7 mouse cellular contexts compared by ENCODE assay signal in the genomic region with DNA sequence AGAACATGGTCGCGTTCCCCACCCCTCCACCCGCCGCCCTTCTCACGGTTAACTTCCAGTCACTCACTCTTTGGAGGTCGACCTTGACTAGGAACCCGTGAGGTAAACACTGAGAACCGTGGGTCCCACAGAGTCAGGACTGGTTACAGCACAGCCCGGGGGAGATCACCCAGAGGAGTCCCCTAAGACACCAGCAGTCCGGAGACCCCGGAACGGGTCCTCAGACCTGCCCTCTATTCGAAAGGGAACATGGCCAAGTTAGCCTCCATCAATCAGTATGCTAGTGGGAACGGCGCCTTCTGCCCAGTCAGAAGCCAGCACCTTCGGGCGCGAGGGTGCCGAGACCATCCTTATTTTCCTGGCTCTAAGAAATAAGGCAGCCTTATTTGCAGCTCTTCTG. TPM values are rescaled to one million over a fixed set of nuclear protein-coding genes. Genes with fewer than 3 reads are reported as not detected.
A peak's percentile ranks its signal among the peaks of the same experiment; 100 is the strongest.
DNase-seq lines count a peak whose midpoint lies in the region; ATAC-seq lines count a peak whose summit lies in the region.

No protein-coding gene starts in this region.

- no peaks in the 10 kb centered on the region for H3K27me3 ChIP-seq in lung, embryonic 16.5 days (ENCODE audit: control insufficient read depth, insufficient read depth, low read depth, low read length)
- no peaks in the 10 kb centered on the region for H3K27me3 ChIP-seq in erythroblast, embryonic 14.5 days (ENCODE audit: control insufficient read depth)
- no peaks in the 10 kb centered on the region; the same call in 1 of the 2 replicates for H3K27me3 ChIP-seq in limb, embryonic 11.5 days (ENCODE audit: control insufficient read depth, insufficient read depth, low read length)
- no peaks in the 10 kb centered on the region for H3K27me3 ChIP-seq in stomach, embryonic 14.5 days (ENCODE audit: control insufficient read depth, insufficient read depth, low read length)

- H3K4me3 ChIP-seq in lung, embryonic 16.5 days (ENCODE audit: low read length): peak overlapping the region; percentile 91
- peak overlapping the region; percentile 89 for H3K4me3 ChIP-seq in erythroblast, embryonic 14.5 days (replicated peaks)
- H3K4me3 ChIP-seq in limb, embryonic 11.5 days (ENCODE audit: low read depth, low read length): peak overlapping the region; percentile 70
- H3K4me3 ChIP-seq in stomach, embryonic 14.5 days (ENCODE audit: low read depth, low read length): peak overlapping the region; percentile 60

- peaks cover 13% of the 10 kb centered on the region for H3K4me1 ChIP-seq in lung, embryonic 16.5 days (replicated peaks; ENCODE audit: control insufficient read depth, insufficient read depth, low read length)
- peaks cover 33% of the 10 kb centered on the region for H3K4me1 ChIP-seq in erythroblast, embryonic 14.5 days (ENCODE audit: control insufficient read depth)
- H3K4me1 ChIP-seq in limb, embryonic 11.5 days (ENCODE audit: control insufficient read depth, insufficient read depth, low read length): peaks cover 6% of the 10 kb centered on the region; the same call in 1 of the 2 replicates
- peaks cover 3% of the 10 kb centered on the region; the same call in 1 of the 2 replicates for H3K4me1 ChIP-seq in stomach, embryonic 14.5 days (ENCODE audit: control insufficient read depth, insufficient read depth, low read length)

- peak overlapping the region; percentile 96 for H3K9ac ChIP-seq in lung, embryonic 16.5 days (ENCODE audit: low read length)
- peak overlapping the region; percentile 76 for H3K9ac ChIP-seq in limb, embryonic 11.5 days (ENCODE audit: low read length)
- peak overlapping the region; percentile 60 for H3K9ac ChIP-seq in stomach, embryonic 14.5 days (replicated peaks; ENCODE audit: low read depth, low read length)

- H3K9me3 ChIP-seq in lung, embryonic 16.5 days (ENCODE audit: control insufficient read depth, low read length): no peaks in the 10 kb centered on the region
- H3K9me3 ChIP-seq in erythroblast, embryonic 14.5 days (ENCODE audit: control insufficient read depth, low read length): no peaks in the 10 kb centered on the region
- H3K9me3 ChIP-seq in limb, embryonic 11.5 days (ENCODE audit: control insufficient read depth, low read length): no peaks in the 10 kb centered on the region
- H3K9me3 ChIP-seq in stomach, embryonic 14.5 days (ENCODE audit: control insufficient read depth, low read depth, low read length): no peaks in the 10 kb centered on the region

- peaks cover 21% of the 10 kb centered on the region for H3K36me3 ChIP-seq in lung, embryonic 16.5 days (ENCODE audit: control insufficient read depth, insufficient read depth, low read length)
- peaks cover 50% of the 10 kb centered on the region for H3K36me3 ChIP-seq in erythroblast, embryonic 14.5 days (ENCODE audit: control insufficient read depth)
- peaks cover 3% of the 10 kb centered on the region; the same call in 1 of the 2 replicates for H3K36me3 ChIP-seq in limb, embryonic 11.5 days (ENCODE audit: control insufficient read depth, insufficient read depth, low read length)
- peaks cover 19% of the 10 kb centered on the region for H3K36me3 ChIP-seq in stomach, embryonic 14.5 days (ENCODE audit: control insufficient read depth, insufficient read depth, low read length)

- under 1% methylated on average over 19 of the region's 19 CpGs for WGBS in lung, embryonic 16.5 days
- WGBS in limb, embryonic 11.5 days: under 1% methylated on average over 19 of the region's 19 CpGs
- WGBS in stomach, embryonic 14.5 days: under 1% methylated on average over 19 of the region's 19 CpGs

- ATAC-seq in lung, embryonic 16.5 days (ENCODE audit: low read depth): 0 out of 2 replicates have a peak, but pooled peaks have one; percentile 0
- ATAC-seq in limb, embryonic 11.5 days (ENCODE audit: insufficient number of reproducible peaks, low FRiP score, low TSS enrichment, low read depth): no peak
- ATAC-seq in stomach, embryonic 14.5 days (ENCODE audit: insufficient number of reproducible peaks, insufficient read depth, low FRiP score, low read depth): no peak
- no peak for ATAC-seq in erythroid progenitor cell, adult 5-6 weeks (replicated peaks; ENCODE audit: low FRiP score, poor library complexity, severe bottlenecking)

- no peak for DNase-seq in lung, postnatal 4 days
- DNase-seq in limb, embryonic 11.5 days (ENCODE audit: low spot score): no peak
- DNase-seq in MN1 (ENCODE audit: low spot score): no peak

- peak overlapping the region; percentile 99 for H3K27ac ChIP-seq in lung, embryonic 16.5 days (ENCODE audit: low read length)
- peak overlapping the region; percentile 83; the same call in 1 of the 2 replicates for H3K27ac ChIP-seq in limb, embryonic 11.5 days (replicated peaks; ENCODE audit: low read depth, low read length)
- peak overlapping the region; percentile 93 for H3K27ac ChIP-seq in stomach, embryonic 14.5 days (ENCODE audit: low read length)

- peak overlapping the region; percentile 88 for H3K4me2 ChIP-seq in lung, embryonic 16.5 days (ENCODE audit: low read depth, low read length)
- peak overlapping the region; percentile 80 for H3K4me2 ChIP-seq in limb, embryonic 11.5 days (ENCODE audit: low read depth, severe bottlenecking)
- H3K4me2 ChIP-seq in stomach, embryonic 14.5 days (replicated peaks; ENCODE audit: low read depth, low read length): peak overlapping the region; percentile 67

RNA-seq across cellular contexts. Expression of a gene that starts 1.1 kb away (rescaled TPM):
- 248 and 262 TPM in 2 replicates for polyA plus RNA-seq in lung, embryonic 16.5 days (2015; fragmentation: Nextera tagmentation; extraction: Ambion mirVana)
- 6.5 and 6.8 TPM in 2 replicates for polyA plus RNA-seq in erythroblast, embryonic 14.5 days (2012)
- 196 and 201 TPM in 2 replicates for polyA plus RNA-seq in limb, embryonic 11.5 days (2014; fragmentation: Nextera tagmentation; extraction: Ambion mirVana)
- polyA plus RNA-seq in stomach, embryonic 14.5 days (2014; fragmentation: Nextera tagmentation; extraction: Ambion mirVana): 232 and 245 TPM in 2 replicates
- total RNA-seq in erythroid progenitor cell, adult 5-6 weeks (2015; ENCODE audit: low replicate concordance): 203 and 210 TPM in 2 replicates
- 79.8 and 101 TPM in 2 replicates for total RNA-seq in erythroid progenitor cell, adult 5-6 weeks (2017; ENCODE audit: low replicate concordance)

RNA-seq across cellular contexts. Expression of a gene that starts 16.4 kb away (rescaled TPM):
- 4.0 and 5.2 TPM in 2 replicates for polyA plus RNA-seq in lung, embryonic 16.5 days (2015; fragmentation: Nextera tagmentation; extraction: Ambion mirVana)
- polyA plus RNA-seq in erythroblast, embryonic 14.5 days (2012): 0.04 and 0.05 TPM in 2 replicates
- 3.9 and 4.2 TPM in 2 replicates for polyA plus RNA-seq in limb, embryonic 11.5 days (2014; fragmentation: Nextera tagmentation; extraction: Ambion mirVana)
- 9.3 and 9.6 TPM in 2 replicates for polyA plus RNA-seq in stomach, embryonic 14.5 days (2014; fragmentation: Nextera tagmentation; extraction: Ambion mirVana)
- total RNA-seq in erythroid progenitor cell, adult 5-6 weeks (2015; ENCODE audit: low replicate concordance): 3.2 and 4.6 TPM in 2 replicates
- 1.7 TPM in 1 of 2 replicates, not detected in the other for total RNA-seq in erythroid progenitor cell, adult 5-6 weeks (2017; ENCODE audit: low replicate concordance)

RNA-seq across cellular contexts. Expression of a gene that starts 20.5 kb away (rescaled TPM):
- 20.5 and 22.1 TPM in 2 replicates for polyA plus RNA-seq in lung, embryonic 16.5 days (2015; fragmentation: Nextera tagmentation; extraction: Ambion mirVana)
- polyA plus RNA-seq in erythroblast, embryonic 14.5 days (2012): 0.27 and 0.44 TPM in 2 replicates
- polyA plus RNA-seq in limb, embryonic 11.5 days (2014; fragmentation: Nextera tagmentation; extraction: Ambion mirVana): 4.7 and 5.4 TPM in 2 replicates
- 33.3 and 36.8 TPM in 2 replicates for polyA plus RNA-seq in stomach, embryonic 14.5 days (2014; fragmentation: Nextera tagmentation; extraction: Ambion mirVana)
- total RNA-seq in erythroid progenitor cell, adult 5-6 weeks (2015; ENCODE audit: low replicate concordance): 3.6 TPM in 1 of 2 replicates, not detected in the other
- 2.6 TPM in 1 of 2 replicates, not detected in the other for total RNA-seq in erythroid progenitor cell, adult 5-6 weeks (2017; ENCODE audit: low replicate concordance)

RNA-seq across cellular contexts. Expression of a gene that starts 53.1 kb away (rescaled TPM):
- 4.6 and 6.3 TPM in 2 replicates for polyA plus RNA-seq in lung, embryonic 16.5 days (2015; fragmentation: Nextera tagmentation; extraction: Ambion mirVana)
- 1.6 and 2.2 TPM in 2 replicates for polyA plus RNA-seq in erythroblast, embryonic 14.5 days (2012)
- 3.8 and 4.2 TPM in 2 replicates for polyA plus RNA-seq in limb, embryonic 11.5 days (2014; fragmentation: Nextera tagmentation; extraction: Ambion mirVana)
- polyA plus RNA-seq in stomach, embryonic 14.5 days (2014; fragmentation: Nextera tagmentation; extraction: Ambion mirVana): 3.2 and 6.6 TPM in 2 replicates
- total RNA-seq in erythroid progenitor cell, adult 5-6 weeks (2015; ENCODE audit: low replicate concordance): 29.8 and 50.5 TPM in 2 replicates
- 18.3 and 37.0 TPM in 2 replicates for total RNA-seq in erythroid progenitor cell, adult 5-6 weeks (2017; ENCODE audit: low replicate concordance)

Comparison
In these comparisons a context has a peak if more than half of its experiments do, and no peak if none do; other contexts are left out.
1. RNA of a gene that starts 1.1 kb away (polyA plus RNA-seq): 248 to 262 TPM in lung, embryonic 16.5 days, 232 to 245 TPM in stomach, embryonic 14.5 days and 196 to 201 TPM in limb, embryonic 11.5 days; 6.5 to 6.8 TPM in erythroblast, embryonic 14.5 days; every median in the first group is over 10 times any median in the second.
2. Peak in every context shown above with its lines, with median percentiles within 50 percentile points of each other: H3K27ac ChIP-seq, H3K4me2 ChIP-seq, H3K4me3 ChIP-seq and H3K9ac ChIP-seq.